Mouse (Mus musculus): Measurements from ENCODE around the gene Mrps6. TPM values are rescaled to one million over a fixed set of nuclear protein-coding genes. Genes with fewer than 3 reads are reported as not detected.
A peak's percentile ranks its signal among the peaks of the same experiment; 100 is the strongest.

Gene Mrps6
- polyA plus RNA-seq, 1 experiment: 323 TPM

GRCm38 (mm10) chr16:92114706-92115241, 56.7 kb downstream of the Mrps6 start:
- H3K36me3 ChIP-seq (ENCODE audit: control insufficient read depth, insufficient read depth): peaks cover 42% of the 10 kb centered on the region
- H3K27me3 ChIP-seq (ENCODE audit: control insufficient read depth, insufficient read depth, insufficient read length): no peaks in the 10 kb centered on the region
- H3K79me2 ChIP-seq (ENCODE audit: control insufficient read depth, insufficient read depth): peaks cover 27% of the 10 kb centered on the region

GRCm38 (mm10) chr16:92115611-92116421, 57.7 kb downstream of the Mrps6 start:
- TF ChIP-seq MAX (IDR thresholded peaks at IDR 0.05) (no peak), MYOG (IDR thresholded peaks at IDR 0.05; ENCODE audit: control insufficient read depth, extremely low read depth, insufficient read length) (no peak), CTCF (IDR thresholded peaks at IDR 0.05; ENCODE audit: control insufficient read depth, insufficient read depth, insufficient read length) (no peak), CEBPB (IDR thresholded peaks at IDR 0.05; ENCODE audit: low read depth) (no peak), USF1 (IDR thresholded peaks at IDR 0.05; ENCODE audit: low read depth) (no peak), MYOD1 (IDR thresholded peaks at IDR 0.05; ENCODE audit: control insufficient read depth, insufficient read length, low read depth) (no peak), FOSL1 (IDR thresholded peaks at IDR 0.05; ENCODE audit: insufficient read depth, low read length, poor library complexity, severe bottlenecking) (no peak)
- no peak overlapping the region for H3ac ChIP-seq (ENCODE audit: control insufficient read depth, insufficient read length, low read depth)
- H3K79me3 ChIP-seq (ENCODE audit: low read depth): peaks cover 2% of the 10 kb centered on the region
- H3K27me3 ChIP-seq (ENCODE audit: control insufficient read depth, insufficient read depth, insufficient read length): no peaks in the 10 kb centered on the region
- peaks cover 17% of the 10 kb centered on the region for H3K79me2 ChIP-seq (ENCODE audit: control insufficient read depth, insufficient read depth)
- H3K36me3 ChIP-seq (ENCODE audit: control insufficient read depth, insufficient read depth): peaks cover 36% of the 10 kb centered on the region
- no peak overlapping the region for H3K4me3 ChIP-seq (ENCODE audit: insufficient read depth, poor library complexity, severe bottlenecking)

More at GRCm38 (mm10) chr16:92114706-92115241, 56.7 kb downstream of the Mrps6 start:
- no peak overlapping the region for H3ac ChIP-seq (ENCODE audit: control insufficient read depth, insufficient read length, low read depth)
- H3K79me3 ChIP-seq (ENCODE audit: low read depth): peaks cover 9% of the 10 kb centered on the region
- no peak for TF ChIP-seq MYOD1 (IDR thresholded peaks at IDR 0.05; ENCODE audit: control insufficient read depth, insufficient read length, low read depth)
- H3K4me3 ChIP-seq (ENCODE audit: insufficient read depth, poor library complexity, severe bottlenecking): no peak overlapping the region

- Histone ChIP-seq H3K79me2 (ENCODE audit: control insufficient read depth, insufficient read depth) (no peaks in the 10 kb centered on the region), H3K36me3 (ENCODE audit: control insufficient read depth, insufficient read depth) (peaks cover 19% of the 10 kb centered on the region), H3K4me3 (ENCODE audit: insufficient read depth, poor library complexity, severe bottlenecking) (no peak overlapping the region), H3K27me3 (ENCODE audit: control insufficient read depth, insufficient read depth, insufficient read length) (no peaks in the 10 kb centered on the region), H3K79me3 (ENCODE audit: low read depth) (no peaks in the 10 kb centered on the region), H3ac (ENCODE audit: control insufficient read depth, insufficient read length, low read depth) (peak overlapping the region; percentile 26)
- no peak for TF ChIP-seq MYOG (IDR thresholded peaks at IDR 0.05; ENCODE audit: control insufficient read depth, extremely low read depth, insufficient read length)
- no peak for TF ChIP-seq MYOD1 (IDR thresholded peaks at IDR 0.05; ENCODE audit: control insufficient read depth, insufficient read length, low read depth)
- TF ChIP-seq MAX (IDR thresholded peaks at IDR 0.05): no peak
- no peak for TF ChIP-seq CEBPB (IDR thresholded peaks at IDR 0.05; ENCODE audit: low read depth)
- TF ChIP-seq USF1 (IDR thresholded peaks at IDR 0.05; ENCODE audit: low read depth): no peak
These were observed 59.5 kb downstream of the Mrps6 start for GRCm38 (mm10) chr16:92117337-92118209.

- no peaks in the 10 kb centered on the region for H3K79me2 ChIP-seq (ENCODE audit: control insufficient read depth, insufficient read depth)
These were observed 61.0 kb downstream of the Mrps6 start for GRCm38 (mm10) chr16:92119013-92119515.

GRCm38 (mm10) chr16:92120899-92121531, 62.9 kb downstream of the Mrps6 start:
- TF ChIP-seq MYOG (IDR thresholded peaks at IDR 0.05; ENCODE audit: control insufficient read depth, extremely low read depth, insufficient read length): no peak
- no peak for TF ChIP-seq MAX (IDR thresholded peaks at IDR 0.05)
- no peak for TF ChIP-seq MYOD1 (IDR thresholded peaks at IDR 0.05; ENCODE audit: control insufficient read depth, insufficient read length, low read depth)
- TF ChIP-seq FOSL1 (IDR thresholded peaks at IDR 0.05; ENCODE audit: insufficient read depth, low read length, poor library complexity, severe bottlenecking): no peak
- no peak overlapping the region for H3K4me3 ChIP-seq (ENCODE audit: insufficient read depth, poor library complexity, severe bottlenecking)
- H3ac ChIP-seq (ENCODE audit: control insufficient read depth, insufficient read length, low read depth): no peak overlapping the region
- H3K36me3 ChIP-seq (ENCODE audit: control insufficient read depth, insufficient read depth): no peaks in the 10 kb centered on the region
- H3K27me3 ChIP-seq (ENCODE audit: control insufficient read depth, insufficient read depth, insufficient read length): no peaks in the 10 kb centered on the region
- H3K79me2 ChIP-seq (ENCODE audit: control insufficient read depth, insufficient read depth): no peaks in the 10 kb centered on the region
- H3K79me3 ChIP-seq (ENCODE audit: low read depth): no peaks in the 10 kb centered on the region

More at GRCm38 (mm10) chr16:92119013-92119515, 61.0 kb downstream of the Mrps6 start:
- Histone ChIP-seq H3K36me3 (ENCODE audit: control insufficient read depth, insufficient read depth) (peaks cover 7% of the 10 kb centered on the region), H3K79me3 (ENCODE audit: low read depth) (no peaks in the 10 kb centered on the region), H3K4me3 (ENCODE audit: insufficient read depth, poor library complexity, severe bottlenecking) (no peak overlapping the region), H3K27me3 (ENCODE audit: control insufficient read depth, insufficient read depth, insufficient read length) (no peaks in the 10 kb centered on the region), H3ac (ENCODE audit: control insufficient read depth, insufficient read length, low read depth) (no peak overlapping the region)
- TF ChIP-seq USF1 (IDR thresholded peaks at IDR 0.05; ENCODE audit: low read depth): no peak
- no peak for TF ChIP-seq MYOG (IDR thresholded peaks at IDR 0.05; ENCODE audit: control insufficient read depth, extremely low read depth, insufficient read length)
- no peak for TF ChIP-seq FOSL1 (IDR thresholded peaks at IDR 0.05; ENCODE audit: insufficient read depth, low read length, poor library complexity, severe bottlenecking)
- no peak for TF ChIP-seq CEBPB (IDR thresholded peaks at IDR 0.05; ENCODE audit: low read depth)
- TF ChIP-seq MYOD1 (IDR thresholded peaks at IDR 0.05; ENCODE audit: control insufficient read depth, insufficient read length, low read depth): no peak
- no peak for TF ChIP-seq CTCF (IDR thresholded peaks at IDR 0.05; ENCODE audit: control insufficient read depth, insufficient read depth, insufficient read length)
